Mouse (Mus musculus): ENCODE data around the gene Cela3a. TPM values are rescaled to one million over a fixed set of nuclear protein-coding genes. Genes with fewer than 3 reads are reported as not detected.

The Cela3a gene
- polyA plus RNA-seq, 1 experiment: not detected

GRCm38 (mm10) chr4:137449715-137450114, 40.1 kb upstream of the Cela3a start:
- 72% methylated on average over 10 of the region's 10 CpGs for WGBS
- no peak for DNase-seq
- Histone ChIP-seq H3K4me1 (ENCODE audit: control insufficient read depth, insufficient read depth, low read length) (peaks cover 6% of the 10 kb centered on the region), H3K4me3 (replicated peaks; ENCODE audit: insufficient read depth, low read depth, low read length) (no peak overlapping the region), H3K27ac (ENCODE audit: insufficient read depth, low read length) (no peak overlapping the region), H3K27me3 (ENCODE audit: control insufficient read depth, insufficient read depth, low read length) (no peaks in the 10 kb centered on the region)
- TF ChIP-seq POLR2A (IDR thresholded peaks at IDR 0.05; ENCODE audit: borderline replicate concordance, insufficient read depth, low read length) (no peak), CTCF (IDR thresholded peaks at IDR 0.05; ENCODE audit: borderline replicate concordance, insufficient read depth, low read depth, low read length) (no peak)

DNA sequence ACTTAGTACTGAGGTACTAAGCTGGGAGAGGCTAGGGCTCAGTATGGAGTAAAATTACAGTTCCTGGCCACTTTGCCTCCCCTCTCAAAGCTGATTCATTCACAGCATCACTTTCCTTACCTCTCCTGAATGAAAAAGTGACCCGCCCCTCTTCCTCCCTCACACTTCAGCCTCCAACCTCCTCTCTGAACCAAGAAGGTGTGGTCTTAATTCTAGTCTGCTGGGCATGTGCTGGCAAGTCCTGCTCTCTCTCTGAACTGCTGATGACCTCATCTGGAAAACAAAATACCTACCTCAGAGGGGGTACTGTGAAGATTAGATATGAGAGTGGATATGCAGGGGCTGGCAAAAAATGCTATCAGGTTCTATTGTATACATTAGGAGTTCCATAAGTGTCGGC, 39.5 kb upstream of the Cela3a start:
- no peak overlapping the region for H3K27ac ChIP-seq (ENCODE audit: insufficient read depth, low read length)
- H3K4me1 ChIP-seq (ENCODE audit: control insufficient read depth, insufficient read depth, low read length): peaks cover 6% of the 10 kb centered on the region
- no peak for DNase-seq
- TF ChIP-seq CTCF (IDR thresholded peaks at IDR 0.05; ENCODE audit: borderline replicate concordance, insufficient read depth, low read depth, low read length) (no peak), POLR2A (IDR thresholded peaks at IDR 0.05; ENCODE audit: borderline replicate concordance, insufficient read depth, low read length) (no peak)
- H3K27me3 ChIP-seq (ENCODE audit: control insufficient read depth, insufficient read depth, low read length): no peaks in the 10 kb centered on the region
- 94% methylated on average over 2 of the region's 2 CpGs for WGBS
- H3K4me3 ChIP-seq (replicated peaks; ENCODE audit: insufficient read depth, low read depth, low read length): no peak overlapping the region

DNA sequence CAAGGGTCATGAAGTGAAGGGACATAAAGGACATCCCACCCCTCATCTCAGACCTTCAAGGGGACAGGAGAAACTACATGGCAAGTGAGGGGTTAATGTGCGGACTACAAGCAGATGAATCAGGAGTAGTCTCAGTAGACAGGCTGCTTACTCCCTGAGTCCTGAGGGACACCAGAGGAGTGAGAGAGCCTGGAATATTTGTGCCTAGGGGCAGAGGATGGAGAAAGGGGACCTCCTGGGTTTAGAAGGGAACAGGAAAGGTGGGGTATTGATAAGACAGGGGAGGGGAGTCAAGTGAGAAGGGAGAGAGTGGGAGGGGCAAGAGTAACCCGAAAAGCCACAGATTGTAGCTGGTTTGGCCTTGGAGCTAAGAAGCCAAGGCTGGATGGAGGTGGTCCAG, 39.0 kb upstream of the Cela3a start:
- TF ChIP-seq CTCF (IDR thresholded peaks at IDR 0.05; ENCODE audit: borderline replicate concordance, insufficient read depth, low read depth, low read length) (no peak), POLR2A (IDR thresholded peaks at IDR 0.05; ENCODE audit: borderline replicate concordance, insufficient read depth, low read length) (no peak)
- Histone ChIP-seq H3K27me3 (ENCODE audit: control insufficient read depth, insufficient read depth, low read length) (no peaks in the 10 kb centered on the region), H3K4me1 (ENCODE audit: control insufficient read depth, insufficient read depth, low read length) (peaks cover 9% of the 10 kb centered on the region), H3K4me3 (replicated peaks; ENCODE audit: insufficient read depth, low read depth, low read length) (no peak overlapping the region), H3K27ac (ENCODE audit: insufficient read depth, low read length) (no peak overlapping the region)
- 38% methylated on average over 2 of the region's 2 CpGs for WGBS
- no peak for DNase-seq

DNA sequence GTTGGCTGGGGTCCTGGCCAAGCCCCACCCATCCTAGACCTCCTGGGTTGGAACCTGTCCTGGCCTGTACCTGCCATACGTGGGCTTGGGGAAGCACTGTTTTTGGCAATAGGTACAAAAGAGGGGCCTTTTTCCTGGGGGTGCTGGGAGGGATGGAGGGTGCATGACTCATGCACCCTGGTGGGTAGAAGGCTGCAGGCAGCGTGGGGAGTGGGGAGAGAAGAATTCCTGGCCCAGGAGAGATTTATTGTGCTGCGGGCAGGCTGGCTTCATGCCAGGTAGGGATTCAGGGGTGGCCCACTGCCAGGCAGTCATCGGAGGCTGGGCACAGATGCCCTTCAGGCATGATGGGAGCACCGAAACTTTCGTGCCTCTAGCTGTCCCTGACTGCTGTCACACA, 38.6 kb upstream of the Cela3a start:
- H3K27ac ChIP-seq (ENCODE audit: insufficient read depth, low read length): no peak overlapping the region
- 4% methylated on average over 6 of the region's 6 CpGs for WGBS
- H3K4me3 ChIP-seq (replicated peaks; ENCODE audit: insufficient read depth, low read depth, low read length): no peak overlapping the region
- peaks cover 9% of the 10 kb centered on the region for H3K4me1 ChIP-seq (ENCODE audit: control insufficient read depth, insufficient read depth, low read length)
- TF ChIP-seq CTCF (IDR thresholded peaks at IDR 0.05; ENCODE audit: borderline replicate concordance, insufficient read depth, low read depth, low read length) (no peak), POLR2A (IDR thresholded peaks at IDR 0.05; ENCODE audit: borderline replicate concordance, insufficient read depth, low read length) (no peak)
- H3K27me3 ChIP-seq (ENCODE audit: control insufficient read depth, insufficient read depth, low read length): no peaks in the 10 kb centered on the region
- peak; percentile 48 to 51 for DNase-seq

DNA sequence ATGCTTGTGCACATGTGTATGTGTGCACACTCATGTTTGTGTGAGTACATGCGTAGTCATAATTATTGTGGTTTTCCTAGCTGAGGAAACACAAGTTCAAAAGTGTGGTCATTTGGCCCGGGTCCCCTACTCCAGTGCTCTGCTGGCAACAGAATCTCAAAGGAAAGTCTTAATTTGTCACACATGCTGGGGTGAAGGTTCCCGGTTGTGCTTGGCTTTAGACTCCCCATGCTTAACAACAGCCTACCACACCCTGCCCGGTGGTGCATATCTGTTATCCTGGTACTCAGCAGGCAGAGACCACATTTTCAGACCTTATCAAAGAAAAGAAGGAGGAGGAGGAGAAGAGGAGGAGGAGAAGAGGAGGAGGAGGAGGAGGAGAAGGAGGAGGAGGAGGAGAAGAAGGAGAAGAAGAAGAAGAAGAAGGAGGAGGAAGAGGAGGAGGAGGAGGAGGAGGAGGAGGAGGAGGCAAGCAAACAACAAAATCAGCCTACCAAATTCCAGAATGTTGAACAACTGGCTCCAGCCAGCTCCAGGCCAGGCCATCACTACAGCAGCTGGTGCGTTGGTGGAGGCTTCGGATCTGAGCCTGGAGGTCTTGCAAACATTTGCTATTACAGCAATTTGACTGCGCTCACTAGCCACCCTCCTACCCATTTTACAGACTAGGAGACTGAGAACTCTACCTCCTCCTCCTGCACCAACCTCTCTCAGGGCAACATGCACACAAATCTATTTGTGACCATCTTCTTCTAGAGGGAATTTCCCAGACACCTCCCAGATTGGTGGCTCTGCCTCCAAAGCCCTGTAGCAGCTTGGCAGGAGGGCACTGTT, 38.0 kb upstream of the Cela3a start:
- DNase-seq: no peak
- TF ChIP-seq CTCF (IDR thresholded peaks at IDR 0.05; ENCODE audit: borderline replicate concordance, insufficient read depth, low read depth, low read length) (no peak), POLR2A (IDR thresholded peaks at IDR 0.05; ENCODE audit: borderline replicate concordance, insufficient read depth, low read length) (no peak)
- no peak overlapping the region for H3K4me3 ChIP-seq (replicated peaks; ENCODE audit: insufficient read depth, low read depth, low read length)
- WGBS: 59% methylated on average over 7 of the region's 7 CpGs
- peaks cover 9% of the 10 kb centered on the region for H3K4me1 ChIP-seq (ENCODE audit: control insufficient read depth, insufficient read depth, low read length)
- H3K27ac ChIP-seq (ENCODE audit: insufficient read depth, low read length): no peak overlapping the region
- H3K27me3 ChIP-seq (ENCODE audit: control insufficient read depth, insufficient read depth, low read length): no peaks in the 10 kb centered on the region

DNA sequence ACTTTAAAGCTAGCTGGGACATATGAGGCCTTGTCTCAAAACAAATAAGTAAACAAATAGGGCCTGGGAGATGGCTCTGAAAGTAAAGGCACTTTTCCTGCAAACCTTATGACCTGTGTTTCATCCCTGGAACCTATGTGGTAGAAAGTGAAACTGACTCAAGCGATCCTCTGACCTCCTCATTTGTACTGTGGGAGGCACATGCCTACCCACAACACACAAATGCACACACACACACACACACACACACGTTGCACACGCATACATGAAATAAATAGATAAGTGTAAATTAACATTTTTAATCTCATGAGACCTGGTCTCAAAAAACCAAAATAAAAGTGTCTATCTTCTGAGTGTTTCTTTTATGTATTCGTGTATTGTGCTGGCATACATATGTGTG, 36.3 kb upstream of the Cela3a start:
- DNase-seq: no peak
- no peaks in the 10 kb centered on the region for H3K27me3 ChIP-seq (ENCODE audit: control insufficient read depth, insufficient read depth, low read length)
- no peak overlapping the region for H3K27ac ChIP-seq (ENCODE audit: insufficient read depth, low read length)
- WGBS: 97% methylated on average over 4 of the region's 4 CpGs
- H3K4me3 ChIP-seq (replicated peaks; ENCODE audit: insufficient read depth, low read depth, low read length): no peak overlapping the region
- H3K4me1 ChIP-seq (ENCODE audit: control insufficient read depth, insufficient read depth, low read length): peaks cover 9% of the 10 kb centered on the region
- no peak for TF ChIP-seq CTCF (IDR thresholded peaks at IDR 0.05; ENCODE audit: borderline replicate concordance, insufficient read depth, low read depth, low read length)
- no peak for TF ChIP-seq POLR2A (IDR thresholded peaks at IDR 0.05; ENCODE audit: borderline replicate concordance, insufficient read depth, low read length)

GRCm38 (mm10) chr4:137443625-137444024, 34.0 kb upstream of the Cela3a start:
- H3K27me3 ChIP-seq (ENCODE audit: control insufficient read depth, insufficient read depth, low read length): no peaks in the 10 kb centered on the region
- peak overlapping the region; percentile 21 for H3K4me3 ChIP-seq (replicated peaks; ENCODE audit: insufficient read depth, low read depth, low read length)
- H3K4me1 ChIP-seq (ENCODE audit: control insufficient read depth, insufficient read depth, low read length): peaks cover 9% of the 10 kb centered on the region
- peak; percentile 70 to 85 for DNase-seq
- no peak overlapping the region for H3K27ac ChIP-seq (ENCODE audit: insufficient read depth, low read length)
- TF ChIP-seq POLR2A (IDR thresholded peaks at IDR 0.05; ENCODE audit: borderline replicate concordance, insufficient read depth, low read length): no peak
- peak; percentile 82 for TF ChIP-seq CTCF (IDR thresholded peaks at IDR 0.05; ENCODE audit: borderline replicate concordance, insufficient read depth, low read depth, low read length)
- 23% methylated on average over 5 of the region's 5 CpGs for WGBS

DNA sequence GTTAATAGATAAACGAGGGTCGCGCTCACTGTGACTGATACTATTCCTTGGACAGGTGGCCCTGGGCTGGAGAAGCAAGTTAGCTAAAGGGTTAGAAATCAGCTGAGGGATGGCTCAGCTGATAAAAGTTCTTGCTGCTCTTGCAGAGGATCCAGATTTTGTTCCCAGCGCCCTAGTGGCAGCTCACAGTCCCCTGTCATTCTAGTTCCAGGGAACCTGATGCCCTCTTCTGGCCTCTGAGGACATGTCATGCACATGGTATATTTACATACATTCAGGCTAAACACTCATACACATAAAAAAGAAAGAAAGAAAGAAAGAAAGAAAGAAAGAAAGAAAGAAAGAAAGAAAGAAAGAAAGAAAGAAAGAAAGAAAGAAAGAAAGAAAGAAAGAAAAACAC, 31.7 kb upstream of the Cela3a start:
- no peaks in the 10 kb centered on the region for H3K27me3 ChIP-seq (ENCODE audit: control insufficient read depth, insufficient read depth, low read length)
- no peak for DNase-seq
- H3K27ac ChIP-seq (ENCODE audit: insufficient read depth, low read length): no peak overlapping the region
- H3K4me3 ChIP-seq (replicated peaks; ENCODE audit: insufficient read depth, low read depth, low read length): no peak overlapping the region
- 86% methylated on average over 4 of the region's 4 CpGs for WGBS
- peaks cover 4% of the 10 kb centered on the region; the same call in 1 of the 2 replicates for H3K4me1 ChIP-seq (ENCODE audit: control insufficient read depth, insufficient read depth, low read length)
- no peak for TF ChIP-seq CTCF (IDR thresholded peaks at IDR 0.05; ENCODE audit: borderline replicate concordance, insufficient read depth, low read depth, low read length)
- no peak for TF ChIP-seq POLR2A (IDR thresholded peaks at IDR 0.05; ENCODE audit: borderline replicate concordance, insufficient read depth, low read length)
